In the genomic region with DNA sequence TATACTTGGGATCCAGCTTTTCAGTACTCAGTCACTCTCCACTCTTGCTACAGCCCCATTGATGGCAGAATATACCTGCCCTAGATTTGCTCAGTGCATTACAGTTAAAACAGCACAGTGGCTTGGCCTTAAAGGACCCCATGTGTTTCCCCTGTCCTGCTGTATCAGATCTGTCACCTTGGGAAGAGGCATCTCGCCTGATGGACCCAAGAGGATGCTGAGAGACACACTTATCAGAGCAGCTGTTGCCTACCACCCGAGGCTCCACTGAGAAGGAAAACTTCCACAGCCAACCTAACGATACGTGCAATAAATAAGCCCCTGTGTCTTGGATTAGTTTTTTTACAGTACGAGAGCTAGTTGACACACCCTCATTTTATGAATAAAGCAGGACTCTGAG, we compare ENCODE assay signal across 16 mouse cellular contexts.
"Had no signal": no experiment of that assay in that cellular context is flagged by ENCODE, and none has a peak within 500 bp of the region (broad histone marks: within the 10 kb centered on the region; RNA-seq: fewer than 3 reads in every experiment).

No protein-coding gene starts in this region.

- H3K4me1 ChIP-seq: neural tube, embryonic 15.5 days; stomach, embryonic 15.5 days had no signal

- DNase-seq: right cerebral cortex, adult 18-20 months; right cerebral cortex, postnatal 14 days; right cerebral cortex, postnatal 25 days; right cerebral cortex, postnatal 4 days; spleen, adult 18-20 months; thymus, adult 18-20 months; thymus, adult 2 months; thymus, postnatal 14 days; thymus, postnatal 25 days; thymus, postnatal 36 days; thymus, postnatal 4 days had no signal

- H3K4me3 ChIP-seq: neural tube, embryonic 12.5 days; neural tube, embryonic 13.5 days; neural tube, embryonic 15.5 days; stomach, embryonic 15.5 days had no signal

- H3K27ac ChIP-seq: neural tube, embryonic 12.5 days; neural tube, embryonic 13.5 days; neural tube, embryonic 15.5 days; stomach, embryonic 15.5 days; stomach, postnatal 0 days had no signal

- H3K9me3 ChIP-seq: neural tube, embryonic 13.5 days; neural tube, embryonic 15.5 days; stomach, embryonic 15.5 days had no signal

- H3K27me3 ChIP-seq: neural tube, embryonic 12.5 days; neural tube, embryonic 13.5 days; stomach, embryonic 15.5 days had no signal

- H3K36me3 ChIP-seq: neural tube, embryonic 12.5 days; neural tube, embryonic 13.5 days; neural tube, embryonic 15.5 days; stomach, embryonic 15.5 days had no signal
